Mouse (Mus musculus): ENCODE data around the gene Ctf1.
"Not testable (repeated sequence)": the region's sequence is repeated elsewhere in the genome, so short reads cannot be mapped to it uniquely, and the experiment has no call there.

Gene Ctf1

GRCm38 (mm10) chr7:127732066-127732465 is 19.5 kb downstream of the Ctf1 start, which contains the start of gene Ctf2:
Gene Ctf2, minus strand, starts transcription at chr7:127732166.
- DNase-seq (ENCODE audit: inconsistent ontology term), result not testable (repeated sequence)

GRCm38 (mm10) chr7:127744366-127745045 is 32.0 kb downstream of the Ctf1 start, which contains the start of gene Fbxl19:
Gene Fbxl19, plus strand, starts transcription at chr7:127744543.
- DNase-seq (ENCODE audit: inconsistent ontology term), result peak; percentile 86

GRCm38 (mm10) chr7:127745251-127745651 is 32.7 kb downstream of the Ctf1 start:
- DNase-seq (ENCODE audit: inconsistent ontology term), result peak; percentile 98

GRCm38 (mm10) chr7:127745652-127746493 is 33.3 kb downstream of the Ctf1 start:
- peak; percentile 99 for DNase-seq (ENCODE audit: inconsistent ontology term)

- peak; percentile 37 for DNase-seq (ENCODE audit: inconsistent ontology term)
These were observed 34.3 kb downstream of the Ctf1 start for GRCm38 (mm10) chr7:127746494-127747491.

- no peak for DNase-seq (ENCODE audit: inconsistent ontology term)
These were observed 35.2 kb downstream of the Ctf1 start for GRCm38 (mm10) chr7:127747559-127748234.

GRCm38 (mm10) chr7:127748235-127748560 is 35.7 kb downstream of the Ctf1 start:
- no peak for DNase-seq (ENCODE audit: inconsistent ontology term)

- no peak for DNase-seq (ENCODE audit: inconsistent ontology term)
These were observed 37.9 kb downstream of the Ctf1 start for GRCm38 (mm10) chr7:127750131-127751127.

GRCm38 (mm10) chr7:127751619-127752018 is 39.1 kb downstream of the Ctf1 start:
- DNase-seq (ENCODE audit: inconsistent ontology term), result no peak

GRCm38 (mm10) chr7:127752069-127752468 is 39.5 kb downstream of the Ctf1 start:
- no peak for DNase-seq (ENCODE audit: inconsistent ontology term)

GRCm38 (mm10) chr7:127753158-127753557 is 40.6 kb downstream of the Ctf1 start:
- DNase-seq (ENCODE audit: inconsistent ontology term), result no peak

GRCm38 (mm10) chr7:127753741-127754140 is 41.2 kb downstream of the Ctf1 start:
- DNase-seq (ENCODE audit: inconsistent ontology term), result no peak

- no peak for DNase-seq (ENCODE audit: inconsistent ontology term)
These were observed 47.2 kb downstream of the Ctf1 start for GRCm38 (mm10) chr7:127759716-127760115.

- DNase-seq (ENCODE audit: inconsistent ontology term), result no peak
These were observed 47.9 kb downstream of the Ctf1 start for GRCm38 (mm10) chr7:127760478-127760877.

GRCm38 (mm10) chr7:127761026-127761425 is 48.5 kb downstream of the Ctf1 start:
- DNase-seq (ENCODE audit: inconsistent ontology term), result peak; percentile 56

GRCm38 (mm10) chr7:127763642-127764041 is 51.1 kb downstream of the Ctf1 start:
- no peak for DNase-seq (ENCODE audit: inconsistent ontology term)

GRCm38 (mm10) chr7:127765756-127766155 is 53.2 kb downstream of the Ctf1 start:
- DNase-seq (ENCODE audit: inconsistent ontology term), result no peak

- DNase-seq (ENCODE audit: inconsistent ontology term), result no peak
These were observed 54.5 kb downstream of the Ctf1 start for GRCm38 (mm10) chr7:127766851-127767609.
